Mouse (Mus musculus): ENCODE data around the gene Saa4.

- no peak for TF ChIP-seq MAX (IDR thresholded peaks at IDR 0.05)
- TF ChIP-seq CTCF (IDR thresholded peaks at IDR 0.05; ENCODE audit: control insufficient read depth, insufficient read depth, insufficient read length) = no peak
- TF ChIP-seq MYOD1 (IDR thresholded peaks at IDR 0.05; ENCODE audit: control insufficient read depth, insufficient read length, low read depth) = no peak
- no peak for TF ChIP-seq USF1 (IDR thresholded peaks at IDR 0.05; ENCODE audit: low read depth)
- no peak for TF ChIP-seq CEBPB (IDR thresholded peaks at IDR 0.05; ENCODE audit: low read depth)
- TF ChIP-seq MYOG (IDR thresholded peaks at IDR 0.05; ENCODE audit: control insufficient read depth, extremely low read depth, insufficient read length) = no peak
- no peak for TF ChIP-seq FOSL1 (IDR thresholded peaks at IDR 0.05; ENCODE audit: insufficient read depth, low read length, poor library complexity, severe bottlenecking)
These were observed 36.0 kb upstream of the Saa4 start for GRCm38 (mm10) chr7:46768451-46768850.

Data from C2C12 (cell line).